ENCODE assay signal across 26 mouse cellular contexts in genomic region chr16:85008866-85009645, GRCm38 (mm10).
A peak's percentile ranks its signal among the peaks of the same experiment; 100 is the strongest.
DNase-seq lines count a peak whose midpoint lies in the region; ATAC-seq and TF ChIP-seq lines count a peak whose summit lies in the region.
"Had no signal": no experiment of that assay in that cellular context is flagged by ENCODE, and none has a peak within 500 bp of the region (broad histone marks: within the 10 kb centered on the region; RNA-seq: fewer than 3 reads in every experiment).

No protein-coding gene starts in this region.

- H3K4me3 ChIP-seq in heart, embryonic 14.5 days (ENCODE audit: control insufficient read depth in 1 of 2, insufficient read depth in 1 of 2, low read depth in 1 of 2, low read length in 2 of 2), result no peak overlapping the region
- no peak overlapping the region for H3K4me3 ChIP-seq in kidney, embryonic 15.5 days (replicated peaks)
- no peak overlapping the region for H3K4me3 ChIP-seq in lung, postnatal 0 days (ENCODE audit: low read depth, low read length)
- H3K4me3 ChIP-seq: forebrain, embryonic 10.5 days; limb, embryonic 13.5 days; liver, embryonic 12.5 days; myocyte; neural tube, embryonic 13.5 days; stomach, embryonic 15.5 days had no signal

- H3K36me3 ChIP-seq in heart, embryonic 14.5 days (ENCODE audit: control insufficient read depth, insufficient read depth, low read length), result peaks cover 42% of the 10 kb centered on the region
- peaks cover 64% of the 10 kb centered on the region for H3K36me3 ChIP-seq in kidney, embryonic 15.5 days
- peaks cover 32% of the 10 kb centered on the region for H3K36me3 ChIP-seq in lung, postnatal 0 days (ENCODE audit: insufficient read depth, low read length)

- H3K4me2 ChIP-seq in heart, embryonic 14.5 days (ENCODE audit: low read length), result no peak overlapping the region
- no peak overlapping the region for H3K4me2 ChIP-seq in kidney, embryonic 15.5 days
- no peak overlapping the region for H3K4me2 ChIP-seq in lung, postnatal 0 days (replicated peaks; ENCODE audit: low read depth, low read length)
- H3K4me2 ChIP-seq: limb, embryonic 13.5 days; liver, embryonic 12.5 days; midbrain, embryonic 11.5 days; neural tube, embryonic 13.5 days; stomach, embryonic 15.5 days had no signal

- 0 out of 4 replicates have a peak overlapping the region, but pooled peaks have one; percentile 0 to 12 for H3K27ac ChIP-seq in heart, embryonic 14.5 days (replicated peaks in 1 of 2; ENCODE audit: control insufficient read depth in 1 of 2, insufficient read depth in 1 of 2, low read depth in 2 of 2, low read length in 2 of 2)
- H3K27ac ChIP-seq in kidney, embryonic 15.5 days, result peak overlapping the region; percentile 67
- H3K27ac ChIP-seq in lung, postnatal 0 days (ENCODE audit: low read length), result 0 out of 2 replicates have a peak overlapping the region, but pooled peaks have one; percentile 9
- H3K27ac ChIP-seq: forebrain, embryonic 10.5 days; limb, embryonic 13.5 days; liver, embryonic 12.5 days; neural tube, embryonic 13.5 days; stomach, embryonic 15.5 days had no signal

- 54% methylated on average over 9 of the region's 9 CpGs for WGBS in heart, embryonic 14.5 days
- WGBS in kidney, embryonic 15.5 days, result 25% methylated on average over 9 of the region's 9 CpGs
- 51% methylated on average over 9 of the region's 9 CpGs for WGBS in lung, postnatal 0 days

- ATAC-seq in heart, embryonic 14.5 days (ENCODE audit: insufficient number of reproducible peaks, insufficient read depth, low FRiP score, low read depth), result no peak
- ATAC-seq in kidney, embryonic 15.5 days (replicated peaks; ENCODE audit: low FRiP score), result peak; percentile 82
- ATAC-seq in lung, postnatal 0 days, result peak; percentile 57; the same call in 1 of the 2 replicates
- peak; percentile 83 for ATAC-seq in Patski
- ATAC-seq: CD4-positive, CD25-positive, alpha-beta regulatory T cell, adult 4 months; forebrain, embryonic 16.5 days; liver, embryonic 12.5 days had no signal

- no peak overlapping the region for H3K9ac ChIP-seq in heart, embryonic 14.5 days (ENCODE audit: low read length)
- no peak overlapping the region for H3K9ac ChIP-seq in kidney, embryonic 15.5 days
- H3K9ac ChIP-seq in lung, postnatal 0 days (replicated peaks; ENCODE audit: low read depth), result no peak overlapping the region
- H3K9ac ChIP-seq: limb, embryonic 13.5 days; liver, embryonic 12.5 days; neural tube, embryonic 13.5 days; stomach, embryonic 15.5 days had no signal

- no peaks in the 10 kb centered on the region for H3K9me3 ChIP-seq in heart, embryonic 14.5 days (ENCODE audit: control insufficient read depth, low read length)
- no peaks in the 10 kb centered on the region for H3K9me3 ChIP-seq in kidney, embryonic 15.5 days (replicated peaks)
- no peaks in the 10 kb centered on the region for H3K9me3 ChIP-seq in lung, postnatal 0 days (ENCODE audit: low read length)
- H3K9me3 ChIP-seq: forebrain, embryonic 10.5 days; limb, embryonic 13.5 days; liver, embryonic 12.5 days; neural tube, embryonic 13.5 days; stomach, embryonic 15.5 days had no signal

- CTCF ChIA-PET in Patski (lab: Charles Lee), result no interaction called here

- POLR2A ChIA-PET in Patski (lab: Charles Lee), result interaction anchor here (0.8 kb wide), 1 partner anchor 163 kb away, joined by 3 read pairs; no protein-coding TSS in a partner anchor

- no peak for DNase-seq in heart, adult 9 months (ENCODE audit: low spot score in 2 of 2)
- no peak for DNase-seq in kidney, adult 11 months
- DNase-seq in lung, postnatal 0 days (ENCODE audit: low spot score), result peak; percentile 57
- DNase-seq in lung, postnatal 25 days (ENCODE audit: low spot score), result no peak
- no peak for DNase-seq in Patski (ENCODE audit: low read depth, low spot score)
- no peak for DNase-seq in adrenal gland, postnatal 4 days (ENCODE audit: low spot score in 2 of 2)
- DNase-seq: cerebellum, adult 18-20 months; cerebellum, postnatal 14 days; gastrocnemius, postnatal 36 days; kidney, adult 8-10 months; layer of hippocampus, adult 9-11 months; lung, adult 18-20 months; right cerebral cortex, adult 18-20 months; right cerebral cortex, postnatal 4 days; thymus, adult 2 months had no signal

- TF ChIP-seq CTCF in lung, postnatal 0 days (IDR thresholded peaks at IDR 0.05), result no peak
- no peak for TF ChIP-seq CTCF in Patski (IDR thresholded peaks at IDR 0.05)

- no peak for TF ChIP-seq EP300 in lung, postnatal 0 days (IDR thresholded peaks at IDR 0.05)

- H3K27me3 ChIP-seq in heart, embryonic 14.5 days (ENCODE audit: control insufficient read depth, insufficient read depth, low read length), result no peaks in the 10 kb centered on the region
- H3K27me3 ChIP-seq in kidney, embryonic 15.5 days, result no peaks in the 10 kb centered on the region
- H3K27me3 ChIP-seq in lung, postnatal 0 days (replicated peaks; ENCODE audit: insufficient read depth, low read length), result no peaks in the 10 kb centered on the region
- H3K27me3 ChIP-seq in Patski, result no peaks in the 10 kb centered on the region
- H3K27me3 ChIP-seq: limb, embryonic 13.5 days; liver, embryonic 12.5 days; neural tube, embryonic 13.5 days; stomach, embryonic 15.5 days had no signal

- H3K4me1 ChIP-seq in heart, embryonic 14.5 days (ENCODE audit: control insufficient read depth in 2 of 2, insufficient read depth in 2 of 2, low read length in 2 of 2), result no peaks in the 10 kb centered on the region
- H3K4me1 ChIP-seq in kidney, embryonic 15.5 days, result peaks cover 18% of the 10 kb centered on the region
- H3K4me1 ChIP-seq in lung, postnatal 0 days (ENCODE audit: insufficient read depth, low read depth, low read length), result no peaks in the 10 kb centered on the region
- H3K4me1 ChIP-seq: forebrain, embryonic 10.5 days; limb, embryonic 13.5 days; liver, embryonic 12.5 days; neural tube, embryonic 13.5 days; stomach, embryonic 15.5 days had no signal

- in situ Hi-C loops in Patski (cut with MboI; ENCODE audit: low pct_unique_long_range_greater_than_20kb), result no loop called here

Comparison
In these comparisons a context has a peak if more than half of its experiments do, and no peak if none do; other contexts are left out.
1. H3K27ac ChIP-seq: peak in every context shown above with its lines; median percentile 67 in kidney, embryonic 15.5 days; 9 in lung, postnatal 0 days; 6 in heart, embryonic 14.5 days.